Mouse (Mus musculus): Measurements from ENCODE around the gene Gm9945.
A peak's percentile ranks its signal among the peaks of the same experiment; 100 is the strongest.

The Gm9945 gene

GRCm38 (mm10) chr11:53479783-53480301 is at the start of gene Gm9945, which contains the start of gene Sowaha:
Gene Gm9945, plus strand, starts transcription at chr11:53480166.
Gene Sowaha, minus strand, starts transcription at chr11:53480274.
- no peak for DNase-seq (ENCODE audit: low spot score)

DNA sequence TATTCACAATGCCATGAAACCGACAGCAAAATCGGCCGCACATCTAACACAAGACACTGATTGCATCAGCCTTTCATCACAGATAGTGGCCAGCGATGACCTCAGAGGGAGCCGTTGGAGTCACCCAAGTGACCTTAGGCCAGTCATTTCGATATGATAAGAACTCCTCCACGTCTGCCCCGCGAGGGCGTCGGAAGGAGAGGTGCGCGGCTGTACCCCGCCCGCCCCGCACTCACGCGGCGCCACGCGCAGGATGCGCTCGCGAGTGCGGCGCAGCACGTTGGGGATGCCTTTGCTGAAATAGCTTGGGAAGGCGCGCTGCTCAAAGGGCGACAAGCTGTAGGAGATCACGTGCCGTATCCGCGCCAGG is 49.7 kb upstream of the Gm9945 start:
- peak; percentile 26 for DNase-seq (ENCODE audit: low spot score)

DNA sequence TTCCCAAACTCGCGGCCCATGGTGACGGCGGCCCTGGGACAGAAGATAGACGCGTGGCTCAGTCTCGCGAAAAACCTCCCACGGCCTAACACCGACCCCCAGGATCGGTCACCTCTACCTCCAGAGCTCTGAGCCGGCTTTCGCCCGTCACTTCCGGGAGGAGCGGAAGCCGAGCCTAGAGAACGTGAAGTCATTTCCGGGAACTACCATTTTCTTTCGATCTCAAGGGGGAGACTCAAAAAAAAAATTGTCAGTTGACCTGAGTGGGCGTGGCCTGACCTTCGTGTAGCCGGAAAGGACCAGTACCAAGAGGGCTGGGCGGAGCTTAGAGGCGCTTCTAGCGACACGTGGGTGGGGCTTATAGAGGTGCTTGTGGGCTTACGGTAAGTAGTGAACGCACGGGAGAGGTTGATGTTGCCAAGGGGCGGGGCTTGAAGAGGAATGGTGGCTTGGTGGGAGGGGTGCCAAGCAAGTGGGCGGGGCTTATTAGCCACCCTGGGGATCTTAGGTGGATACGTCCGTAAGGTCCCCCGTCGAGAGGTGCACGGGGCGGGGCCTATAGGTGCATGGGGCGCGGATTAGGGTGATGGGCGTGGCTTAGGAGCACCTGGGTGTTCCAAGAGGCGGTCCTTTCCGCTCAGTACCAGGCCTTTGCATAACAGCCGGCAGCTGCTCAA is 49.2 kb upstream of the Gm9945 start, which contains the start of the genes Uqcrq and Gdf9:
Gene Uqcrq, minus strand, starts transcription at position 162 of the 677 bp plus-strand sequence.
Gene Gdf9, plus strand, starts transcription at position 354 of the 677 bp plus-strand sequence.
- peak; percentile 99 for DNase-seq (ENCODE audit: low spot score)

DNA sequence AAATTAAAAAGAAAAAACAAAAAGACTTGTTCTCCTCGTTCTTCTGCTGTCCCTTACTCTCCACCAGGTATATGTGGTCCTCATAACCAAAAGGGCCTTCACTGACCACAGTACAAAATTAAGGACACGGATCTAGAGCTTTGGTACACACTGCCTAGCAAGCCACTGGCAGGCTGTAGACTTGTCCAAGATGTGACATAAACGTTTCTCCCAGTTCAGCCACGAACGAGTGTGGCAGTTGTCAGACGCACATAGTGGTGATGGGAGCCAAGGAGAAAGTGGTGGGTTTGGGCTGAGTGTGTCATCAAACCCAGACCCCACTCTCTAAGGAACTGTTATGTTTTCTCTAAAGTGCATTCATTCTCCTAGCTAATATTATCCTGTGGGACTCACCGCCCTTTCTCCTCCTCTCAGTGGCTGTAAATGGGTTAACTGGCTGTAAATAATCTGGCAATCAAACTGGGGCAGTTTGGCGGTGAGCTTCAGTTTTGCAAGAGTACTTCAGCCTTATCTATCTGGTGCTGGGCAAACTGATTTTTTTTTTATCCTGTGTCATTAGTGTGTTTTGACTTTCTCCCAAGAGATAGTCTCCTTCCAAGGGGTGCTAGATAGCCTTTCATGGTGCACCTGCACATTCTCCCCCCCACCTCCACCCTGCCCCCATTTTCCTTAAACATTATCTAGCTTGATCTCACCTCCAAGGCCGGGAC is 48.5 kb upstream of the Gm9945 start:
- DNase-seq (ENCODE audit: low spot score): no peak

DNA sequence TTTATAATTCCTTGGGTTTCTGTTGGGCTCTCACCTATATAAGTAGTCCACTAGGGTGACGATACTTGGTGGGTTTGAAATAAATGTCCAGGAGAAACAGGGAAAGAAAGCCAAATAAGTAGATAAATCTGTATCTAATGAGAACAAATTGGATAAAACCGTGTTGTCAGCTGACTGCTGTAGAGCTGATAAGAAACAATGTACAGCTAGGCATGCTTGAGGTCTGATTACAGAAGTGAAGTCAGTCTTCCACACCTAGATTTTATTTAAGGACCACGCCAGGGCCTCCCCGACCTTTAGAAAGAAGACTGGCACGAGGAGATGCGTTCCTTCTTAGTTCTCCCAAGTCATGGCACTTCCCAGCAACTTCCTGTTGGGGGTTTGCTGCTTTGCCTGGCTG is 46.9 kb upstream of the Gm9945 start:
- no peak for DNase-seq (ENCODE audit: low spot score)

DNA sequence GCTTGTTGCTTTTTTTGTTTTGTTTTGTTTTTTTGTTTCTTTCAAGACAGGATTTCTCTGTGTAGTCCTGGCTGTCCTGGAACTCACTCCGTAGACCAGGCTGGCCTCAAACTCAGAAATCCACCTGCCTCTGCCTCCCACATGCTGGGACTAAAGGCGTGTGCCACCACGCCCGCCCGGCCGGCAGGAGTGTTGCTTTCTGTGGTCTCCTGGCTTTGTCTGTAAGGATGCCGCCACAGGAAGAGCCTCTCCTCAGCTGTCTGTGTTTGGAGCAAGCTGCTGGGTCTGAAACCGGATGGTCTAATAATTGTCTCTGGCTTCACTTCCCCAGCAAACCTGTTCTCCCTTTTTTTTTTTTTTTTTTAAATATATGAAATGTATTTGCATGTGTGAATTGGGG is 44.5 kb upstream of the Gm9945 start:
- no peak for DNase-seq (ENCODE audit: low spot score)

GRCm38 (mm10) chr11:53436338-53436737 is 43.6 kb upstream of the Gm9945 start:
- no peak for DNase-seq (ENCODE audit: low spot score)

- DNase-seq (ENCODE audit: low spot score): no peak
These were observed 38.0 kb upstream of the Gm9945 start for GRCm38 (mm10) chr11:53441921-53442320.

- peak; percentile 36 for DNase-seq (ENCODE audit: low spot score)
These were observed 36.1 kb upstream of the Gm9945 start for GRCm38 (mm10) chr11:53443861-53444260.

DNA sequence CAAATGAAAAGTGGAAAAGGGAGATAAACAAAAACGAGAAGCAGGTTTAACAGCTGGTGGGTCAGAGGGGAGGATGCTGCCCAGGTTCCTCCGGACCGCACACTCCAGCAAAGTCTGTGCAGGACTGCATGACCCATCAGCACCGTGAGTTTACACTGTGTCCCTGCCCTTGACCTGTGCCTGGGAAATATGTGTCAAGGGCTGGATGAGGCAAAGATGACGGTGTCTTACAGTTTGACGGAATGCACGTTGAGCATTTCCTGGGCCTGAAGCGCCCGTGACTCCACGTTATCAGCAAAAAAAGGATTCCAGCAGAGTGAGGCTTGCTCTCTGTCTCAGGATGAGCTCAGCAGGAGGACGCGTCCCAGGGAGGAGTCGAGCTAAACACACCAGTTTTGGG is 34.4 kb upstream of the Gm9945 start:
- DNase-seq (ENCODE audit: low spot score): no peak

DNA sequence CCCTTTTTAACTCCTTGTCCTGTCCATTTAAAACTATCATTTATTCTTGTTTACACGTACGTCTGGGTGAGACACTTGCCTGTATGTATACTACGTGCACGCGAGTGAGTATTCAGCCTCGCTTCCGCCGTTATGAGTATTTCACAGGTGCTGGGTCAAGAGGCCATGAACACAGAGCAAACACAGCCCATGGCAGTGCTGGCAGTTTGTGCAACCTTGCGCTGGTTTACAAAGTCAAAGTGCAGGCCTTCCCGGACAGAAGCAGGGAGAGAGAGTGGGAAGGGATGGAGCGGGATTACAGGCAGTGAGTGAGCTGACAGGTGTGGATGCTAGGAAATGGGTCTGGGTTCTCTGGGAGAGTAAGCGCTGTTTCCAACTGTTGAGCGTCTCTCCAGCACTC is 33.8 kb upstream of the Gm9945 start:
- DNase-seq (ENCODE audit: low spot score): no peak

GRCm38 (mm10) chr11:53447996-53448395 is 32.0 kb upstream of the Gm9945 start:
- DNase-seq (ENCODE audit: low spot score): no peak

GRCm38 (mm10) chr11:53448529-53448928 is 31.4 kb upstream of the Gm9945 start:
- no peak for DNase-seq (ENCODE audit: low spot score)

DNA sequence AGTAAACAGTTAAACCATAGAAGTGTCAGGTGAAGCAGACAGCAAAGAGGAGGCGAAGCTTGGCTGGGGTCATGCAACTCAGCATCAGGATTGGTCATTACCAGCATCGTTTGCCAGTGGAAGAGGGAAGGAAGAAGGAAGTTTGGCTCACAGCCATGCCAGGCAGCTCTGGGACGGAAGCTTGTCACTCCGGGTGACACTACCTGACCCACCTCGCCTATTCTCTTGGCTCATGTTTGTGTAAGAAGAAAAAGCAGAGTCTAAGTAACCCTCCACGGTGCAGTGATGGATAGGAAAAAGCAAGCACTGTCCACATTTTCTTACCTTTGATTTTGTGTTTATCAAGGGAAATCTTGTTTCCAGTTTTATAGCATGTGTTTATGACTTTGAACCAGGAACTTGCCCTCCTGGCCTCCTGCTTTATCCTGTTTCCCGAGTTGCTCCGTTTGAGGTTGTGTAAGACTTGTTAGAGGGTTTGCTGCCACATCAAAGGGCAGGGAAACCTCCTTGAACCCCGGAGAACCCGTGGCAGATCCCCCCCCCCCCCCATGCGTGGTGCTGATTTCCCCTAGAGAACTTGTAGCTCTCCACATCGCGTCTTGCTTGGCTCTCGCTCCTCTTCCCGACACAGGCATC is 29.8 kb upstream of the Gm9945 start:
- no peak for DNase-seq (ENCODE audit: low spot score)

- no peak for DNase-seq (ENCODE audit: low spot score)
These were observed 28.6 kb upstream of the Gm9945 start for GRCm38 (mm10) chr11:53451361-53451760.

DNA sequence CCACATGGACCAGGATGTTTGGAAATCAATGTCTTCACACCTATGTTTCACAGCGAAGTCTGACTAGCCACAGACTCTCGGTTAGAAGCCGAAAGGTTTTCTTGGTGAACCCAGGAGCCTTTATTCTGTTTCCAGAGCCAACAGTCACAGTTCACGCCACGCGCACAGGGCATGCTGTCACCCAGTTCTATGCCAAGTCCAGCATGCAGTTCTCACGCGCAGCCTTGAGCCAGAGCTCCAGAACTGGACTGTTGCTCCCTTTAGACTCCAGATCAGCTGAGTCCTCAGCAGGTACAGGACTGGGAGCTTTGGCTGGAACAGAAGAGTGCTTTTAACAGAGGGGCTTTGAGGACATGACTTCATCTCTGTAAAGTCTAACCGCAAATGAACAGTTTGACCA is 27.6 kb upstream of the Gm9945 start:
- no peak for DNase-seq (ENCODE audit: low spot score)

DNA sequence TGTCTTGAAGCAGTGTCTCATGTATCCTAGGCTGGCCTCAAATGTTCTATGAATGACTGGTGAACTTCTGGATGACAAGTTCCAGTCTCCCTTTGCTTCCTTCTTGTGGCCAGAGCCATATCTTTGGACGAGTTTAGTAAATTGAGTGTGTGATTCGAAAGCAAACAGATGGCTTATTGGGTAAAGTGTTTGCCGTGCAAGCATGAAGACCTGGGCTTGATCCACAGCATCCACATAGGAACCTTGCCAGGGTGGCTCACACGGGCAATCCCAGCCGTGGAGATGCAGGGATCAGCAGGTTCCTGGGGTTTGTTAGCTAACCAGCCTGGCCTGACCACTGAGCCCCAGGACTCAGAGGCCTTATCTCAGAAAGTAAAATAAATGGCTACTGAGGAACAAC is 26.9 kb upstream of the Gm9945 start:
- DNase-seq (ENCODE audit: low spot score): no peak

- DNase-seq (ENCODE audit: low spot score): no peak
These were observed 23.2 kb upstream of the Gm9945 start, which contains the start of the genes Gm10447 and Shroom1 for GRCm38 (mm10) chr11:53456474-53457371. Gene Gm10447, minus strand, starts transcription at chr11:53457110. Gene Shroom1, plus strand, starts transcription at chr11:53457205.

DNA sequence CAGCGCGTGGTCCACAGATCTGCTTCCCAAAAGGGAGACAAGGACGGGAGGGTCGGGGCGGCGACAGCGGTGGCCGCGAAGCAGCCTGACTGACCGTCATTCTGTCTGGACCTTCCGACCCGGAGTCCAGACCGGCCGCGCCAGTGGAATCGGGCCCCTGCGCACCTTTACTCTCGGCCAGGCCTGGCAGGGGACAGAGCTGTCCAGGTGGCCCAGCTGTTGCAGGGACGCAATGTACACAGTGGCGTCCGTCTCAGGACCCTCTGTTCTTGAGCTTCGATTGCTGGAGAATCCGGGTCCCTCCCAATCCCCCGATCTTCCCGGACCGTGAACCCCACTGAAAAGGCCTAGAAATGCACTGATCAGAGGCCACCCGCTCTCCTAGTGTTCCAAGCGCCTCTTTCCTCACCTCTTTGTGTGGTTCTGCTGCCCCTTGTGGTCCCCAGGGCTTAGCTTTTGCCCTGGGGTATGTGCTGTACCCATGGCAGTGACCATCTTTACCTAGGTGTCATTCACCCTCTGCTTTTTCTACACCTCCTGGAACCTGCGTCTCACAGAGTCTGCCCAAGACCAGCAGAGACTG is 22.5 kb upstream of the Gm9945 start:
- DNase-seq (ENCODE audit: low spot score): no peak

DNA sequence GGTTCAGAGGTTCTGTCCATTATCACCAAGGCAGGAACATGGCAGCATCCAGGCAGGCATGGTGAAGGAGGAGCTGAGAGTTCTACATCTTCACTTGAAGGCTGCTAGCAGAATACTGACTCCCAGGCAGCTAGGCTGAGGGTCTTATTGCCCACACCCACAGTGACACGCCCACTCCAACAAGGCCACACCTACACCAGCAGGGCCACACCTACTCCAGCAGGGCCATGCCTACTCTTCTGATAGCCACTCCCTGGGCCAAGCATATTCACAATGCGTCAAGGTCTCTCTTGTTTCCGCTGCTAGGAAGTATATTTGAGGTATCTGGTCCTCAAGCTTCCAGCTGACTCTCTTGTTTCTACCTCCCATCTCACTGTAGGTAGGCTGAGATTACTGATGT is 21.0 kb upstream of the Gm9945 start:
- no peak for DNase-seq (ENCODE audit: low spot score)

DNA sequence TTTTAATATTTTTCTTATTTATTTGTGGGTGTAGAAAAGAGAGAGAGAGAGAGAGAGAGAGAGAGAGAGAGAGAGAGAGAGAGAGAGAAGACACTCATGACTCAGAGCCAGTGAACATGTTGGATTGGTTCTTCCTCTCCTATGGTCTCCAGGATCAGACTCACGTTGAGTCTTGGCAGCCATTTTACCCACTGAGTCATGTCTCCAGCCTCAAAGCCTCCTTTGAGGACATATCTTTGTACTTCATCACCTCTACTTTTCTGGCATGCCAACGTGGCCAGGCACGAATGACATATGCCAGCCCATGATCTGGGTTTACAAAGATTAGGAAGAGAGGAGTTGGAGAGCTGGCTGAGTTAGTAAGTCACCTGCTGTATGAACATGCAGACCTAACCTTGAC is 19.8 kb upstream of the Gm9945 start:
- no peak for DNase-seq (ENCODE audit: low spot score)
